Mouse (Mus musculus): Measurements from ENCODE around the gene Fxyd4.
A peak's percentile ranks its signal among the peaks of the same experiment; 100 is the strongest.

Gene Fxyd4

GRCm38 (mm10) chr6:117918043-117918442, 19.4 kb downstream of the Fxyd4 start:
- no peak for DNase-seq (ENCODE audit: low spot score in 2 of 2)

GRCm38 (mm10) chr6:117917576-117917975, 19.9 kb downstream of the Fxyd4 start:
- DNase-seq (ENCODE audit: low spot score in 2 of 2) = peak; percentile 47 to 72

DNA sequence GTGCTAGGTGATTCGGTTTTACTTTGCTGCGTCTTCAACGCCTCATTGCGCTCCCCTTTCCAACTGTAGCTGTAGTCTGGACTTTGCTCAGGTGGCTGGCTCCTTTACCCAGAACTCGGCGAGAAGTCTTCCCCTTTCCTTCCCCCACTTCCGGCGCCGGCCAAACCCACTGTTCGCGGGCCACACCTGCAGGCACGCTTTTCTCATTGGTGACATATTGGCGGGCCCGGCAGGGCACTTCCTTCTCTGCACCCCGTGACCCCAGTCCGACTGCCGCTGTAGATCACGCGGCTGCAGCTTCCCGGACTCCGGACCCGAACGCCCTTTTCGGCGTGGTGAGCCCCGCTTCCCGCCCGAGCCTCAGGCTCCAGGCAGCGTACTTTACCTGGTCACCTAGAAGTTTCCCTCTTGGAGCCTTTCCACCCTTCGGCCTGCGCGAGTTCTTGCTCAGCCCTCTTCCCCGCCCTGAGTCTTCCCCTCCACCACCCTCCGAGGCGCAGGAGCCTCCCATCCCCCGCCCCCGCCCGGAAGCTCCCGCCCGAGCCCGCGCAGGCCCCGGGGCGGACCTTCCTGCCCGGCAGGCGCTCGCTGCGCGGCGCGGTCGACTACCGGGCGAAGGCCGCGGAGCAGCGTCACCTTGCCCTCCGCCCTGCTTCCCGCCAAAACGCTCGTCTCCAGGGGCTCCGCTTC, 20.6 kb downstream of the Fxyd4 start:
- DNase-seq (ENCODE audit: low spot score in 2 of 2) = peak; percentile 82 to 84

DNA sequence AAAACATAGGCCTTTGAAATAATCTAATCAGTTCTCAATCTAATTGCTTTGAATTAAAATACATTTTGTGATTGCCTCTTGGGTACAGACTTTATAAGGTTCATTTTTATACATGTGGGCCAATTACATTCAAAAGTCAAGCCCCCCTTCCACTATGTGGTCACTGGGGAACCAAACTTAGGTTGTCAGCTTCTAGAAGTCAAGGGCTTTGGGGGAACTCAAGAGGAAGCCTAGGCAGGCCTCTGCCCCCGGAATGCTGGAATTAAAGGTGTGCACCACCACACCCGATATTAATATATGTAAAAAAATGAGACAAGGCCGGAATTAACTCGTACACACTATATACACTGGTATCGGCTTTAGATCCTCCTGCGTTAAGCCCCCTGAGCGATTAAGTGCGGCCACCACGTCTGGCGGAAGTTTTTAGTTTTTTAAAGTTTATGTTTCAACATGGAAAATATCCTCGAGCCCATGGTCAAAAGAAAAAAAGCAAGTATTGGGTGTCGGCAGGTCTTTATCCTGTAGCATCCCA, 21.2 kb downstream of the Fxyd4 start:
- DNase-seq (ENCODE audit: low spot score in 2 of 2) = no peak

GRCm38 (mm10) chr6:117914541-117914940, 23.0 kb downstream of the Fxyd4 start:
- DNase-seq (ENCODE audit: low spot score in 2 of 2) = no peak

DNA sequence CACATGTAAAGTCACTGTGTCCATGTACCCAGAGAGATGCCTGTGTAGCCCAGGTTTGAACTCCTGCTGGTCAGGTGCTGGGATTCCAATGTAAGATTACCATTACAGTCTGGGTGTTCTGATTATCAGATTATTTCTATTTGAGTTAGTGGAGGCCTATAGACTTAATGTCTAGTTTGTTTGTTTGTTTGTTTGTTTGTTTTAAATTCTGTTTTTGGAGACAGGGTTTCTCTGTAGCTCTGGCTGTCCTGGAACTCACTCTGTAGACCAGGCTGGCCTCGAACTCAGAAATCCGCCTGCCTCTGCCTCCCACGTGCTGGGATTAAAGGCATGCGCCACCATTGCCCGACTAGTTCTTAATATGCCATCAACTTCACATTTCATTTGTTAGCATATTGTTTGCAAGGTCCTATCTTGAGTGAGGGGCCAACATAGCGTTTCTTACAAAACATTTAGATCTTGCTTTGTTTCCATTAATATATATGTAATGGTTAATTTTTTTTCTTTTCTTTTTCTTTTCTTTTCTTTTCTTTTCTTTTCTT, 27.3 kb downstream of the Fxyd4 start:
- no peak for DNase-seq (ENCODE audit: low spot score in 2 of 2)

- no peak for DNase-seq (ENCODE audit: low spot score in 2 of 2)
These were observed 29.0 kb downstream of the Fxyd4 start for GRCm38 (mm10) chr6:117908424-117908900.

DNA sequence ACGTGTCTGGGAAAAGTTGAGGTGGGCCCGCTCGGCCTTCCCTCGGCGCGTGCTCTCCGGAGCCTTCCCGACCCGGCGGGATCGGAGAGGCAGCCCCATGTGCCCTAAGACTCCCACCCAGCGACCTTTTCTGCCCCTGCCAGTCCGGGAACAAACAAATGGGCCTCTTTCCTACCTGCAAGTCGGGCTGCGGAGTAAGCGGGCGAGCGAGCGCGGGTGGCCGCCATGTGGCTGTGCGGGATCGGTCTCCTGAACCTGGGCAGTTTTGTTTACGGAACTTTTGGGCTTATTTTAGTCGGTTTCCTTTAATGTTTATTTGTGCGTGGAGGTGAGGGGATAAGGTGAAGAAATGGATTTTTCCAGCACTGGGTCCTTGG, 29.5 kb downstream of the Fxyd4 start:
- DNase-seq (ENCODE audit: low spot score in 2 of 2) = no peak

DNA sequence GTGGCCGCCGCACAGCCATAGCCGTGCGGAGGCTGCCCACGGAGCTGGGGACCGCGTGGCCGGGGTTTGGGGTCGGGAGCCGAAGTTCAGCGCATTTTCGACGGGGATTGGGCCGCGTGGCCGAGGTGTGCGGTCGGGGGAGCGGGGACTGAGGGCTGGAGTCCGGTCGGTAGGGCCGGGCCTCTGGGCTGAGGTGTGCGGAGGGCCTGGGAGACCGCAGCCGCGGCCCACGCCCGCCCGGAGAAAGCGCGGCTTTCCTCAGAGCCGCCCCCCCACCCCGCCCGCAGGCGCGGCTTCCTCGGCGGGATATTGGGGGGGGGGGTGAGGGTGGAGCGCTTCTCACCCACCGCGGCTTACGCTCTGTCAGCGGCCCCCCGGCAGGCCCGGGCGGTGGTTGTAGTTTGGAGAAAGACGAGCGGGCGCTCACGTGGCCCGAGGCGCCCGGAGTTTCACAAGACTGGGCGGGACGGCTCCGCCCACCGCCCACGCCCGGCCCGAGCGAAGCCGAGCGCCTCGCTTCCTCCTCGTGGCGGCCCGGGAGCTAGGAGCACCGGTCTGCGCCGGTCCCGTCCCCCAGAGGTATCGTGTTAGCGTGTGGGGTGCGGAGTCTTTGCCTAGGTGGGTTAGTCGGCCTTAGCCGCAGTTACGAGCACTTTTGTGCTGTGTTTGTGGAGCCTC, 30.1 kb downstream of the Fxyd4 start:
- DNase-seq (ENCODE audit: low spot score in 2 of 2) = peak; percentile 81 to 86

DNA sequence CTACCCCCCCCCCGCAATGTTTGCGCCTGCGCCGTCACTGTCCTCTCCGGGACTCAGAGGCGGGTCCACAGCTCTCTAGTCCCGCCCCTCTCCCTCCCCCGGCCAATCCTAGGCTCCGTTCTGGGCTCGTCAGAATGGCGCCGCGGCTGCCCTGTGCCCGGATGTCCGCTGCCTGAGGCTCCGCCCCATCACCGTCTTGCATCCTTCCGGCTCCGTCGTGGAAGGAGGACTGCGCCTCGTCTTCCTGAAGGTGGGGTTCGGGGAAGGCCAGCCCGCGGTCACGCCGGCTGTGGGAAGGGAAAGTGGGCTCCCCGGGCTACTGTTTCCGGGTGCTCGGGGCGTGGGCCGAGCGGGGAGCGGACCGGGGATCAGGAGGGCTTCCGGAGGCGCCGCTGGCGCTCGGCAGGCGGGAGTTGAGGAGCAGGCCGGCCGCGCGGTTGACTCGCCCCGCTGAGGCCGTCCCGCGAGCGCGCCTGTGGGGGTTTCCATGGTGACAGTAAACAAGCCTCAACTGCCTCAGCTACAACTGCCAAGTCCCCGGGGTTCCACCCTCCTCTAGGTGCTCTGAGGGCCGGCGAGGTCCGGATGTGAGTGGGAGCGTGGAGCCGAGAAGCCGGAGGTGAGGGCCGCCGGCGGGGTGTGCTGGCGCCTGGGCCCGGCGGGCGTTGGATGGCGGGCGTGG, 30.8 kb downstream of the Fxyd4 start:
- DNase-seq (ENCODE audit: low spot score in 2 of 2) = peak; percentile 89 to 98

DNA sequence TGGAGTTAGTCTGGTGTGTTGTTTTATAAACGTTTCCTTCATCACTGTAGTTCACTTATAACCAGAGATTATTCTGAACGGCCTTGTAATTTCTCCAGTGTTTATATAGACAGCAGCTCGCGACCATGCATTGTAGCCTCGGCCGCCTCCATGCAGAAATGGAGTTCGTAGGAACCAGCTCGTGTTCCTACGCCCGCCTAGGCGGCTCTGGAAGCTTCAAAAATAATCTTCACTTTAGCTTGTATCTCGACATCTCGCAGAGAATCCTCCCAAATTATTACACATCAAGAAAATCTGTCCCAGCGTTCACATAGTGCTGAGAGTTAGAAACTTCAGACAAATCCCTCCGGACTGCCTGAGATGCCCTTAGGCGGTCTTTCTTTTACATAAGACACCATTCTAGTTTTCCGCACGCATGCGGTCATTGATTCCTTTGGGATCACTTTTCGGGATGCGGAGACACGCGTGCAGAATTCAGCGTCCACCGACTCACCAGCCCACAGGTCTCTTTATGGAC, 31.4 kb downstream of the Fxyd4 start:
- DNase-seq (ENCODE audit: low spot score in 2 of 2) = peak in 1 of 2 experiments; percentile 62

- DNase-seq (ENCODE audit: low spot score in 2 of 2) = no peak
These were observed 32.1 kb downstream of the Fxyd4 start for GRCm38 (mm10) chr6:117905260-117905930.

- no peak for DNase-seq (ENCODE audit: low spot score in 2 of 2)
These were observed 33.7 kb downstream of the Fxyd4 start for GRCm38 (mm10) chr6:117903836-117904235.

- DNase-seq (ENCODE audit: low spot score in 2 of 2) = no peak
These were observed 34.9 kb downstream of the Fxyd4 start for GRCm38 (mm10) chr6:117902556-117902955.

GRCm38 (mm10) chr6:117901510-117902402, 35.7 kb downstream of the Fxyd4 start:
- DNase-seq (ENCODE audit: low spot score in 2 of 2) = no peak

- no peak for DNase-seq (ENCODE audit: low spot score in 2 of 2)
These were observed 37.1 kb downstream of the Fxyd4 start, which contains the start of gene Hnrnpf for GRCm38 (mm10) chr6:117900126-117901080. Hnrnpf (plus strand) TSS chr6:117900324.

- no peak for DNase-seq (ENCODE audit: low spot score in 2 of 2)
These were observed 39.7 kb downstream of the Fxyd4 start for GRCm38 (mm10) chr6:117897800-117898199.

GRCm38 (mm10) chr6:117893435-117893834, 44.1 kb downstream of the Fxyd4 start:
- no peak for DNase-seq (ENCODE audit: low spot score in 2 of 2)

- no peak for DNase-seq (ENCODE audit: low spot score in 2 of 2)
These were observed 45.1 kb downstream of the Fxyd4 start for GRCm38 (mm10) chr6:117892386-117892785.
